Mouse (Mus musculus) kidney, adult 2 months (tissue): ENCODE results near the gene Wdr24.

Experiments
- CTCF ChIP-seq: fragments of 200-500 bp; conservative IDR thresholded peaks from 2 replicates; pipeline ENCODE4 v1.5.1; 2011; ENCODE audit warnings: low read depth, mild to moderate bottlenecking, control low read depth, low read length, moderate library complexity, mixed read lengths; ENCODE audit not compliant: insufficient read depth, insufficient read length
- POLR2A ChIP-seq: fragments of 200-500 bp; IDR thresholded peaks from one replicate; pipeline ENCODE4 v1.6.1; 2011; ENCODE audit warnings: low read depth, low read length, control low read depth

DNA sequence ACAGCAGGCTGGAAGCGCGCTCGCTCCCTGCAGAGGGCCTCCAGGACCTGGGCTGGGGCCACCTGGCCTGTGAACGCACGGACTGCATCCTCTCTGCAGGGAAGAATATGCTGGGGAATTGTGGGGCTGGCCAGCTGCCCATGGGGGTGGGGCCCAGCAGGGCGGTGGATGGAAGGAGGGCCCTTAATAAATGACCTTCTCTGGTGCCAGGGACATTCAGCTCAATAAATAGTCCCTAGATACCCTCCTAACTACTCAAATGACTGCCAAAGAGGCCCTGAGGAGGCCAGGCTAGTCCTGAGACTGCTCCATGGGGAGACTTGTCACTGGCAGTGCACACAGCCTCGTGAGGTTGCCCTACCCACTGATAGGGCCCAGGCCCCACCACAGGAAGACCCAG is 40.3 kb upstream of the Wdr24 start:
- TF ChIP-seq CTCF: no peak
- TF ChIP-seq POLR2A: no peak
